Mouse (Mus musculus): ENCODE measurements around the gene Hist1h2bj.

The Hist1h2bj gene

DNA sequence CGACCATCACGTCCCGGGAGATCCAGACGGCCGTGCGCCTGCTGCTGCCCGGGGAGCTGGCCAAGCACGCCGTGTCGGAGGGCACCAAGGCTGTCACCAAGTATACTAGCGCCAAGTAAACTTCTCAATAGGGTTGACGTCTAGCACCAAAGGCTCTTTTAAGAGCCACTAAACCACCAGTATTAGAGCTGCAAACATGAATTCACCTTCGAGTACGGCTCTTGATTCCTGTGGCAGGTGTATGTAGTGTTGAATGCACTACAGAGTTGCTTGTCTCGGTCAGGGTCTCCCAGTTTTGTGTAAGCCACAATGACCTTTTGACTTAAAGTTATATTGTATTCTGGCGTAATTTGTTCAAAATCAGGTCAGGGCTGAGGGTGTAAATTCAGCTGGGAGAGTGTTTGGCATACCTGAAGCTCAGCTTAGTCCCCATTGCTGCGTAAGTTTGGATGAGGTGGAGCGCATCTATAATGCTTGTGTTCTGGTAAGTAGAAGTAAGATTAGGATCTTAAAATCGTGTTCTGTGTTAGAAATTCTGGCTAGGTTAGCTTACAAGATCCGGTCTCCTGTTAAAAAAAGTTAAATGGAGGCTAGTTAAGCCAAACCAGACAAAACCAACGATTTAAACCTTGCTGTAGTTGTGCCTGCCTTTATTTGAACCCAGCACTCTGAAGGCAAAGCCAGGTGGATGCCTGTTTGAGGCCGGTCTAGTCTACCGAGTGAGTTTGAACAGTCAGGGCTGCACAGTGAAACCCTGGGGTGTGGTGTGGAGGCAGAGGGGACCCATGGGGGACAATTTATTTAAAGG lies 6.7 kb upstream of the Hist1h2bj start:
- in situ Hi-C loops (cut with MboI; ENCODE audit: low sequenced_read_pairs) = loop anchor here (10.0 to 25.0 kb wide), 3 partner anchors 322 to 1726 kb away; partner anchors contain the start of genes Hist1h1a, Hist1h2ab, Hist1h2ai and Hist1h2bl

DNA sequence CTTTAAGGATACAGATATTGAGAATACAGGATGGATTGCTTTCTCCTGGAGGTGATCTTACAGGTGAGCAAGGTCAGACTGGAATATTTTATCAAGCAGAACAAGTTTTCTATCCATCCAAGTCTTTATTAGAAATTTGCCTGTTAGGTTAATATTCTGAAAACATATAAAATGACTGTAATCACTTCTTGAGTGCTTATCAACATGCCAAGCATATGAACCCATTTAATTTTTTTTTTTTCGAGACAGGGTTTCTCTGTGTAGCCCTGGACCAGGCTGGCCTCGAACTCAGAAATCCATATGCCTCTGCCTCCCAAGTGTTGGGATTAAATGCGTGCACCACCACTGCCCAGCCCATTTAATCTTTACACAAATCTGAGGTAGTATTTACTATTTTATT lies 6.0 kb upstream of the Hist1h2bj start:
- in situ Hi-C loops (cut with MboI; ENCODE audit: low sequenced_read_pairs) = loop anchor here (10.0 to 25.0 kb wide), 3 partner anchors 322 to 1725 kb away; partner anchors contain the start of genes Hist1h1a, Hist1h2ab, Hist1h2ai and Hist1h2bl

GRCm38 (mm10) chr13:22037415-22037814 lies 5.6 kb upstream of the Hist1h2bj start:
- in situ Hi-C loops (cut with MboI; ENCODE audit: low sequenced_read_pairs) = loop anchor here (10.0 to 25.0 kb wide), 3 partner anchors 323 to 1725 kb away; partner anchors contain the start of genes Hist1h1a, Hist1h2ab, Hist1h2ai and Hist1h2bl

GRCm38 (mm10) chr13:22039364-22039763 lies 3.6 kb upstream of the Hist1h2bj start:
- in situ Hi-C loops (cut with MboI; ENCODE audit: low sequenced_read_pairs) = loop anchor here (10.0 to 25.0 kb wide), 3 partner anchors 325 to 1723 kb away; partner anchors contain the start of genes Hist1h1a, Hist1h2ab, Hist1h2ai and Hist1h2bl

DNA sequence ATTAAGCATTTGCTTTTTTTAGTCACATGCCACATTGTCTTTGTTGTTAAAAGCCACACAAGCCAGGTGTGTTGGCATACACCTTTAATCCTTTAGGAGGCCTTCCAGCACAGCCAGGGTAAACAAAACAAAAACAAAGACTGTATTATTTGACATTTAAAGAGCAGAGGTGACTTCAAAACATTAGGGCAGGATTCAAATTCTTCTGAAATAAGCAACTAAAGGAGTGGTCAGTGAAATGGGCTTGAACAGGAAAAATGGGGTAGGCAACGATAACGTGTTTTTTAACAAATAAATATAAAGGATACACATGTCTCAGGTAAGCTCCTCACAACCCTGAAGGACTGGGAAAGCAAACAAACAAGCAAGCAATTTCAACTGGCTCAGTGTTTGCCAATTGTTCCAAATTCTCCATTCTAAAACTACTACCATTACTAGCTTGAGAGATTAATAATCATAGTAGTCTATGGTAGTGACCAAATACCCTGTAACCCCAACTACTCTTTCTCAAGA lies 3.0 kb upstream of the Hist1h2bj start:
- in situ Hi-C loops (cut with MboI; ENCODE audit: low sequenced_read_pairs) = loop anchor here (10.0 to 25.0 kb wide), 3 partner anchors 325 to 1722 kb away; partner anchors contain the start of genes Hist1h1a, Hist1h2ab, Hist1h2ai and Hist1h2bl

DNA sequence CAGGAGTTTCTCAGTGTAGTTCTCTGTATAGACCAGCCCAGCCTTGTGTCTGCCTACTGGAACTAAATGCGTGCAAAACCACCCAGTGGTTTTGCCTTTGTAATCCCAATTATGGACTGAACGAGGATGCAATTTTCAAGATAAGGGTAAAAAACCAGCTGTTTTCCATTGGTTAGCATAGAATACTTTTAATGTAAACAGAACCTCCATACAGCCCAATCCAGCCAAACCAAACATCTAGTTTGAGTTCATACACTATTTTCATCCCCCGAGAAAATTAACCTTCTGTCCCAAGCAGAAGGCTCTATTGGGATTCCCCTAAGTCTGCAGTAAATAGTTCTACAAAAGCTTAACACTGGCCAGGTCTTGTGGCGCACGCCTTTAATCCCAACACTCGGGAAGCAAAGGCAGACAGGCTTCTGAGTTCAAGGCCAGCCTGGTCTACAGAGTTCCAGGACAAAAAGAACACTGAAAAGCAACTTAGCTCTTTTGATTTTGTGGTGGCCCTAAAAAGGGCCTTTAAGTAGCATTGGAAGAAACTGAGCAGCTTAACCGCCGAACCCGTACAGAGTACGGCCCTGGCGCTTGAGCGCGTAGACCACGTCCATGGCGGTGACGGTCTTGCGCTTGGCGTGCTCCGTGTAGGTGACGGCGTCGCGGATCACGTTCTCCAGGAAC lies 2.4 kb upstream of the Hist1h2bj start:
- in situ Hi-C loops (cut with MboI; ENCODE audit: low sequenced_read_pairs) = loop anchor here (25.0 kb wide), 1 partner anchor 1722 kb away; the partner anchor contains the start of genes Hist1h1a, Hist1h2ab, Hist1h3a and Hist1h3b

DNA sequence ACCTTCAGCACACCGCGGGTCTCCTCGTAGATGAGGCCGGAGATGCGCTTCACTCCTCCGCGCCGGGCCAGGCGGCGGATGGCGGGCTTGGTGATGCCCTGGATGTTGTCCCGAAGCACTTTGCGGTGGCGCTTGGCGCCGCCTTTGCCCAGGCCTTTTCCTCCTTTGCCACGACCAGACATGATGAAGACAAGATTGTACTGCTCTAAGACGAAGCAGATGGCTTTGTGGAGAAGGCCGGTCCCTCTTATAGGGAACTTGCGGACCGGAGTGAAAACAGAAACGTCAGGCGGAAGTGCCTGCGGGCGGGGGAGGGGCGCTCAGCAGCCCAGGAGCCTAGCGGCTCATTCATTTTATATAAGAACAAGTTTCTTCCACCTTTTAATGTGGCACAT lies 1.9 kb upstream of the Hist1h2bj start, which contains the start of gene Hist1h4i:
TSS of gene Hist1h4i (minus strand) at position 221 of the 395 bp plus-strand sequence.
- in situ Hi-C loops (cut with MboI; ENCODE audit: low sequenced_read_pairs) = loop anchor here (25.0 kb wide), 1 partner anchor 1721 kb away; the partner anchor contains the start of genes Hist1h1a, Hist1h2ab, Hist1h3a and Hist1h3b

DNA sequence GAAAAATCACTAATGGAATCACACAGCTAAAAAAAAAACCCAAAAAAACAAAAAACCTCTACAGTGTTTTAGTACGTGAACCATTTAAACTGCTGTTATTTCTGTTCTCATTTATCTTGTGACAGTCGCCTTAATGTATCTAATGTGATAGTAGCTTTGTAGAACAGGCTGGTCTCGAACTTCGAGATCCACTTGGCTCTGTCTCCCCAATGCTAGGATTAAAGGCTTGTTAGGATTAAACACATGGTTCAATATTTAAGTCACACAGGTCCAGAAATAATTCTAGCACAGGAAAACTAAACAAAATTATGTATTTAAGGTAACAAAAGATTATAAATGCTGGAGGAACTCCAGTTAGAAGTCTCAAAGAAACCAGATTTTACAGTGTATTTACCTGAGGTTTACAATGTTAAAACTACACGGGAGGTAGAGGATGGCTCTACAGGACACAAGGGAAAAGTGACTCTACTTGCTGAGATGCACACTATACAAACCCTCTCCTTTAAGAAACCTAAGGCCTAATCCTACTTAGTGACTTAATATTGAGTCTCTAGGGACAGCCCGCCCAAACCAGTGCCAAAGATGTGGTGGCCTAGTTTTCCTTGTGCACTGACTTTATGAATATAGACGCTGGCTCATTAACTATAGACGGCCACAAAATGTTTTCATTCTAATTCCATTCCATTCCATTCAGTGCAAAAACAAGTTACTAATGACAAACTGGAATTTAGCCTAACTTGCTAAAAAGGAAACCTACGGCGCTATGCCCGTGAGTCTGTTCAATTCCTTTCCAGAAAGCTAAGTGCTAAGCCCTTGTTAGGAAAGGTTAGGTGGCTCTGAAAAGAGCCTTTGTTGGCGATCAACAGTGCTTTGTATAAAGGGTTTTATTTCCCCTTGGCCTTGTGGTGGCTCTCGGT lies 1.1 kb upstream of the Hist1h2bj start:
- in situ Hi-C loops (cut with MboI; ENCODE audit: low sequenced_read_pairs) = loop anchor here (25.0 kb wide), 1 partner anchor 1720 kb away; the partner anchor contains the start of genes Hist1h1a, Hist1h2ab, Hist1h3a and Hist1h3b

DNA sequence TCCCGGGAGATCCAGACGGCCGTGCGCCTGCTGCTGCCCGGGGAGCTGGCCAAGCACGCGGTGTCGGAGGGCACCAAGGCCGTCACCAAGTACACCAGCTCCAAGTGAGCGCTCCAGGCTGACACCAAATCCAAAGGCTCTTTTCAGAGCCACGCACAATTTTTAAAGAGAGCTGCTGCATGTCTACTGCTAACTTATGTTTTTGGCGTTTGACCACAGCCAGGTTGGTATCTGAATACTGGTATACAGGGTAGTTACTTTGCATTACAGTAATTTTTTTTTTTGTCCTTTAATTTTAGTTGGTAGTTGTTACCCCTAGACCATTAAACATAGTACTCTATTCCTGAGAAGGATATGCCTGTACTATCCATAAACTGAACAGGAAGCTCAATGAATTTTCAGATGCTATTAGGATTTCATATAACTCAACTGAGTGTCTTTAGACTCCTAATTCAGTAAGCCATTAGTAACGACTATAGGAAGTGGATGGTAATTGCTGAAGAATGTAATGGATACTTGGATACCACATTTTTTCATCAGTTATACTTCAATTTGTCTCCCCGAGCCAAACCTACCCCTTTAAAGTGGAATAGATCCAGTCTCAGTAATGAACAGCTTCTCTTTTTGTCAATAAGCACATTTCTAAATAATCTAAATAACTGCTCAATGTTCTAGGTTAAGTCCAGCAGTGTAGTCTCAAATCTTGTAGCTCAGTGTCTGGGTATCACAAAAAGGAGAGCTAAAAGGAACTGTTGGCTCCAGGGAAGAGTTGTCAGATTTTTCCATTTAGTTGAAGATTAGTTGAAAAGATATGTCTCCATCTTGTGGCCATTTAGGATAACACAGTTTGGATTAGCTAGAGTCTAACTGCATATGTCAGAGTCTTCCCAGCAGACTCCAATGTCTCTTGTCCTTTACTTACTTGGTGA lies 753 bp downstream of the Hist1h2bj start:
- in situ Hi-C loops (cut with MboI; ENCODE audit: low sequenced_read_pairs) = loop anchor here (25.0 kb wide), 1 partner anchor 1719 kb away; the partner anchor contains the start of genes Hist1h1a, Hist1h2ab, Hist1h3a and Hist1h3b

- in situ Hi-C loops (cut with MboI; ENCODE audit: low sequenced_read_pairs) = loop anchor here (25.0 kb wide), 1 partner anchor 1718 kb away; the partner anchor contains the start of genes Hist1h1a, Hist1h2ab, Hist1h3a and Hist1h3b
These were observed 1.6 kb downstream of the Hist1h2bj start for GRCm38 (mm10) chr13:22044432-22045155.

DNA sequence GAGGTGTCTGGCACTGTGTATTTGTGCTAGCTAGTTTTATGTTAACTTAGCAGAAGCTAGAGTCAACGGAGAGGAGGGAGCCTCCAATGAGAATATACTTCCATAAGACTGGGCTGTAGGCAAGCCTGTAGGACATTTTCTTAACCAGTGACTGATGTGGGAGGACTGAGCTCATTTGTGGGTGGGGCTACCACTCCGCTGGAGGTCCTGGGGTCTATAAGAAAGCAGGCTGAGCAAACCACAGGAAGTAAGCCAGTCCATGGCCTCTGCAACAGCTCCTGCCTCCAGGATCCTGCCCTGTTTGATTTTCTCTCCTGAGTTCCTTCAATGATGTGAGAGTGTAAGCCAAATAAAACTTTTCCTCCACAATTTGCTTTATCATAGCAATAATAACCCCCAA lies 2.3 kb downstream of the Hist1h2bj start:
- in situ Hi-C loops (cut with MboI; ENCODE audit: low sequenced_read_pairs) = loop anchor here (25.0 kb wide), 1 partner anchor 1717 kb away; the partner anchor contains the start of genes Hist1h1a, Hist1h2ab, Hist1h3a and Hist1h3b

DNA sequence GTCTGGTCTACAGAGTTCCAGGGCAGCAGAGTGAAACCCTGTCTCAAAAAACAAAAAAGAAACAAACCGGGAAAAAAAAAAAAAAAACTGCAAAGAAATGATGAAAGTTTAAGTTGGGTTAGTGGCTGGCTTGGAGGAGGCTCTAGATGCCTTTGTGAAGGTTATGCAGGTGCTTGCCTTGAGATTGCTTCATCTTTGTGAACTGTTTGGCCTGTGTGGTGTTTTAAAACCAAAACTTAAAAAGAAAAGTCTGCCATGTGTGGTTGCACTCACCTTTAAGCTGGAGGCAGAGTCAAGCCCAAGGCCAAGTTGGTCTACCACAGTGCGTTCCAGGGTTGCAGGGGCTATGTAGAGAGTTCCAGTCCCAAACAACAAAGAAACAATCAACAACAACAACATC lies 6.0 kb downstream of the Hist1h2bj start:
- in situ Hi-C loops (cut with MboI; ENCODE audit: low sequenced_read_pairs) = loop anchor here (25.0 kb wide), 1 partner anchor 1713 kb away; the partner anchor contains the start of genes Hist1h1a, Hist1h2ab, Hist1h3a and Hist1h3b

- in situ Hi-C loops (cut with MboI; ENCODE audit: low sequenced_read_pairs) = loop anchor here (25.0 kb wide), 1 partner anchor 1712 kb away; the partner anchor contains the start of genes Hist1h1a, Hist1h2ab, Hist1h3a and Hist1h3b
These were observed 6.9 kb downstream of the Hist1h2bj start for GRCm38 (mm10) chr13:22049737-22050440.

DNA sequence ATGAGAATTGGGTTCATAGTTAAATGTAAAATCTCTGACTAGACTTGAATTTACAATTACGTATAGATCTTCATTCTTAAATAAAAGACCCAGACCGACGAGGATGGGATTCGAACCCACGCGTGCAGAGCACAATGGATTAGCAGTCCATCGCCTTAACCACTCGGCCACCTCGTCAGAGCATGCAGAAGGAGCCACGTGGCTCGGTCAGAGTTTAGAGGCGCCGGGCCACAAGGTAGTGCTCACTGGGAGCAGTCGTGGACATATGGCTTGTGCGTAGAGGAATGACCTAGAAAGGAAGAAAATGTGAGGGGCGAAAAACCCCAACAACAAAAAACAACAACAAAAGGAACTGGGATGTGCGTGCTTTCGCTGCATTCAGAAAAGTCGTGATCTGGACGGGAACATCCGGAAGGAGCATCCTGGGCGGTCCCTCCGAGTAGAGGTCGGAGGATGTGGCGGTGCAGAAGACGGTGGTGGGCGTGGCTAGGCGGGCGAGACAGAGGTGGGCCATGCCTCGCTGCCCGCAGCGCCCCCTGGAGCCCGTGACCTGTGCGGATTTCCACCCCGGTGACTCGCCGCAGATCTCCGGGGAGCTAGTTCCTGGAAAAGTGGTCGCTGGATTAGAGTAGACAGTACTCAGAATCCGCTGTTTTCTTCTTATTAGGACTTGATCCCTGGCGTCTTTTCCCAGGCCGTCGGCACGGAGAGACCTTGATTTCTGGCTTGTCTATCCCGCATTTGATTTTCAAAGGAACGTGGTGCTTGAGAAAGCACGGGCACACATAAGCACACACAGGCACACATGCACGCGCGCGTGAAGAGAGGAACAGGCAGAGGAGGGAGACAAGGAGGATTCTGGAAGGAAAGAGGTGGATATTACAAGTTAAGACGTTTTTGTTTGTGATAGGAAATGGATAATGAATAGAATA lies 7.8 kb downstream of the Hist1h2bj start:
- in situ Hi-C loops (cut with MboI; ENCODE audit: low sequenced_read_pairs) = no loop called here

GRCm38 (mm10) chr13:22051523-22051859 lies 8.5 kb downstream of the Hist1h2bj start:
- in situ Hi-C loops (cut with MboI; ENCODE audit: low sequenced_read_pairs) = no loop called here

DNA sequence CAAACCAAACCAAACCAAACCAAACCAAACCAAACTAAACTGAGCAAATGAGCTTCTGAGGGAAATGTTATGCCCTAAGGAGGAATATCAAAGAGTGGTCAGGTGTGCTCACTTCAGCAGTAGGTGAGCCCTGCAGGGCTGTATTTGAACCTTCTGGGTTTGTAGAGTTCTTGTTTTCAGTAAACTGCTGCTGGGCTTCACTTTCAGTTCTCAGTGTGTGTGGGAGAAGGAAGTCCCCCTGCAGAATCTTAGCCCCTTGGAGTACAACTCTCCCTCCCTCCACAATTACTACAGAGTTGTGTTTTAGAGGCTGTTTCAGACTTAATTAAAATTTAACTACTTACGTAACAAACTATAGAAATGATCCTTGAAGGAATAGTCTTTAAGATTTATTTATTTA lies 10.7 kb downstream of the Hist1h2bj start:
- in situ Hi-C loops (cut with MboI; ENCODE audit: low sequenced_read_pairs) = no loop called here
